Mouse (Mus musculus) cerebellum, adult 2 months (tissue): ENCODE data around the gene Hdhd3. TPM values are rescaled to one million over a fixed set of nuclear protein-coding genes. Genes with fewer than 3 reads are reported as not detected.
"Not testable (repeated sequence)": the region's sequence is repeated elsewhere in the genome, so short reads cannot be mapped to it uniquely, and the experiment has no call there.

Experiments
- DNase-seq, 2 experiments: peaks; one replicate each; pipeline ENCODE4 v3.0.0; 2021
- H3K27ac ChIP-seq: fragments of 200-500 bp; 2 replicates; pipeline ENCODE4 v1.5.1; 2012; ENCODE audit warnings: low read length, control low read depth, inconsistent platforms; ENCODE audit not compliant: insufficient read depth
- H3K27me3 ChIP-seq: fragments of 200-500 bp; 2 replicates; pipeline ENCODE4 v1.6.1; 2012; ENCODE audit warnings: inconsistent platforms, mild to moderate bottlenecking, low read length, moderate library complexity; ENCODE audit not compliant: control insufficient read depth, insufficient read depth
- H3K4me1 ChIP-seq: fragments of 200-500 bp; 2 replicates; pipeline ENCODE4 v1.6.1; 2011; ENCODE audit warnings: low read length; ENCODE audit not compliant: control insufficient read depth, insufficient read depth
- H3K4me3 ChIP-seq: fragments of 200-500 bp; replicated peaks from 2 replicates; pipeline ENCODE3; 2011; ENCODE audit warnings: mild to moderate bottlenecking, low read depth, low read length, control low read depth; ENCODE audit not compliant: insufficient read depth
- CTCF ChIP-seq: fragments of 200-500 bp; IDR thresholded peaks from 2 replicates; pipeline ENCODE4 v1.5.1; 2011; ENCODE audit warnings: low read depth, mild to moderate bottlenecking, control low read depth, low read length, moderate library complexity, borderline replicate concordance; ENCODE audit not compliant: insufficient read depth
- POLR2A ChIP-seq: fragments of 200-500 bp; IDR thresholded peaks from 2 replicates; pipeline ENCODE4 v1.6.1; 2011; ENCODE audit warnings: low read length, control low read depth, borderline replicate concordance; ENCODE audit not compliant: insufficient read depth
- WGBS: fragments of 180-500 bp; shearing (Covaris S2); methylation state at CpG from one replicate; pipeline ENCODE4 v1.1.7; 2018; 5-methylcytosine and 5-hydroxymethylcytosine counted together
- polyA plus RNA-seq: library from polyadenylated mRNA; depleted of rRNA; stranded (reverse); fragments of >200 nt; gene quantifications from 2 replicates; pipeline ENCODE4 v1.2.3, GENCODE M21; 2012

The Hdhd3 gene
- polyA plus RNA-seq, 1 experiment: 9.3 TPM

- Histone ChIP-seq H3K4me1 (0 out of 2 replicates have a peak, but pooled peaks cover 3% of the 10 kb centered on the region), H3K4me3 (peak within 1 kb of the TSS; percentile 63), H3K27me3 (no peaks in the 10 kb centered on the region), H3K27ac (no peak within 1 kb of the TSS)
- no peak for TF ChIP-seq POLR2A
- TF ChIP-seq CTCF: no peak
- peak; percentile 41 to 43 for DNase-seq
- WGBS: 3% methylated on average over 71 of the region's 71 CpGs
These were observed 23.1 kb downstream of the Hdhd3 start, which contains the start of gene Bspry for GRCm38 (mm10) chr4:62479937-62480708. TSS of gene Bspry (plus strand) at chr4:62480053.

DNA sequence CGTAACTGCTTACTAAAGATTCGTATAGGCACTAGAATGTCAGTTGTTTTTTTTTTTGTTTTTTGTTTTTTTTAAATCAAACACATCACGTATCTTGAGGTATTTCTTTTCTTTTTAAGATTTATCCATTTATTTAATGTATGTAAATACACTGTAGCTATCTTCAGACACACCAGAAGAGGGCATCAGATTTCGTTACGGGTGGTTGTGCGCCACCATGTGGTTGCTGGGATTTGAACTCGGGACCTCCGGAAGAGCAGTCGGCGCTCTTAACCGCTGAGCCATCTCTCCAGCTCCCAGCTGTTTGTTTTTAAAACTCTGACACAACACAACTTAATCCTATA is 23.7 kb downstream of the Hdhd3 start:
- peak; percentile 34 for TF ChIP-seq CTCF
- DNase-seq, H3K4me1 ChIP-seq, H3K27me3 ChIP-seq, H3K27ac ChIP-seq: not testable (repeated sequence)
- WGBS: 13% methylated on average over 11 of the region's 11 CpGs
- peak overlapping the region; percentile 63 for H3K4me3 ChIP-seq

- Histone ChIP-seq H3K4me3 (no peak overlapping the region), H3K27ac (no peak overlapping the region), H3K27me3 (no peaks in the 10 kb centered on the region), H3K4me1 (0 out of 2 replicates have a peak, but pooled peaks cover 3% of the 10 kb centered on the region)
- DNase-seq: no peak
- no peak for TF ChIP-seq POLR2A
- TF ChIP-seq CTCF: no peak
- WGBS: 85% methylated on average over 6 of the region's 6 CpGs
These were observed 25.6 kb downstream of the Hdhd3 start for GRCm38 (mm10) chr4:62477542-62478244.

DNA sequence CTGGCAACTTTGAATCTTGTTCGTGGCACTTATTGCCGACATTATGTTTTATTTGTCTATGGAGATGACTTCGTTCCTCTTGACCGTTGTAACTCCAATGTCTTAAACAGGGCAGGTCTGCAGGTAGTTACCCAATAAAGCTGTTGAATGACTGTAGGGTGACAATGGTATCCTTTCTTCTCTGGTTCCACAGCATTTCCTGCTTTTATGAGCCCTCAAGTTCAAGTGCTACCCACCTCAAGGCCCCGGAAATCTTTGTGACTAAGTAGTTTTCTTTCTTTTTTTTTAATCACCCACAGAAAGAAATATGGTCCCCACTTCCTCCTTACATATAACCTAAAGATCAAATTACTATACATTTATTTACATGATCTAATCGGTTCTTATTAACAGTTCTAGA is 27.5 kb downstream of the Hdhd3 start:
- Histone ChIP-seq H3K4me1 (0 out of 2 replicates have a peak, but pooled peaks cover 3% of the 10 kb centered on the region), H3K27ac (no peak overlapping the region), H3K27me3 (no peaks in the 10 kb centered on the region), H3K4me3 (no peak overlapping the region)
- DNase-seq: no peak
- WGBS: 94% methylated on average over 6 of the region's 6 CpGs
- TF ChIP-seq POLR2A: no peak
- TF ChIP-seq CTCF: no peak

- no peak overlapping the region for H3K4me3 ChIP-seq
- no peaks in the 10 kb centered on the region for H3K27me3 ChIP-seq
- 0 out of 2 replicates have a peak, but pooled peaks cover 3% of the 10 kb centered on the region for H3K4me1 ChIP-seq
- TF ChIP-seq POLR2A (no peak), CTCF (no peak)
- DNase-seq: no peak
- no peak overlapping the region for H3K27ac ChIP-seq
- 81% methylated on average over 2 of the region's 2 CpGs for WGBS
These were observed 28.1 kb downstream of the Hdhd3 start for GRCm38 (mm10) chr4:62475131-62475530.

- TF ChIP-seq POLR2A (no peak), CTCF (no peak)
- Histone ChIP-seq H3K4me3 (no peak overlapping the region), H3K27me3 (no peaks in the 10 kb centered on the region), H3K4me1 (no peaks in the 10 kb centered on the region), H3K27ac (no peak overlapping the region)
- WGBS: 100% methylated on average over 2 of the region's 2 CpGs
- no peak for DNase-seq
These were observed 31.2 kb downstream of the Hdhd3 start for GRCm38 (mm10) chr4:62472071-62472470.

DNA sequence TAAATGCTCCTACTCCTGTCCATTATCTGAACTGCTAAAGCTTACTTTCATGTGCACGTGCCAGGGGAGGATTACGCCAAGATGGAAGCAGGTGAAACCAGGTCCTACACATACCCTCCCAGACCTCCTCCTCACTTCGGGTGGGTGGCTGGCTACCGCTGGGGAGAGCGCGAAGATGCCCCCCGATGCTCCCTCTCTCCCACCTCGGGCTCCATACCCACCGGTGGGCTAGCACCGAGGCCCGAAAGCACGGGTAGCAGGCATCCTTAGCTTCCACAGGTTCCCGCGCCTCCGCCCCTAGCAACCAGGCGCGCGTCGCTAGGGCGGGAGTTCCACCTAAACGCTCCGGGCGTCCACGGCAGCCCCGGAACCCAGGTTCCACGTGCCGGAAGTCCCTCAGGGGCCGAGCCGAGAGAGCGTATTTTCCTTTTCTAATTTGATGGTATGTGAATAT is 32.6 kb downstream of the Hdhd3 start, which contains the start of gene Wdr31:
Gene Wdr31, minus strand, starts transcription at position 299 of the 454 bp plus-strand sequence.
- H3K27me3 ChIP-seq: no peaks in the 10 kb centered on the region
- DNase-seq: peak; percentile 77 to 85
- 2% methylated on average over 30 of the region's 30 CpGs for WGBS
- TF ChIP-seq POLR2A (peak; percentile 32; the same call in 1 of the 2 replicates), CTCF (no peak)
- no peaks in the 10 kb centered on the region for H3K4me1 ChIP-seq
- H3K27ac ChIP-seq: no peak within 1 kb of the TSS
- peak within 1 kb of the TSS; percentile 84 for H3K4me3 ChIP-seq
